Mouse (Mus musculus): ENCODE results near the gene Moap1.
A peak's percentile ranks its signal among the peaks of the same experiment; 100 is the strongest.

Gene Moap1

GRCm38 (mm10) chr12:102705906-102706640, 37.4 kb downstream of the Moap1 start:
- DNase-seq (ENCODE audit: low read depth in 1 of 2, low spot score in 2 of 2), result no peak

GRCm38 (mm10) chr12:102705216-102705871, 38.1 kb downstream of the Moap1 start:
- peak; percentile 54 to 80 for DNase-seq (ENCODE audit: low read depth in 1 of 2, low spot score in 2 of 2)

- no peak for DNase-seq (ENCODE audit: low read depth in 1 of 2, low spot score in 2 of 2)
Observed at GRCm38 (mm10) chr12:102704457-102705198, 38.8 kb downstream of the Moap1 start, which contains the start of gene Itpk1. TSS of gene Itpk1 (minus strand) at chr12:102704930.

GRCm38 (mm10) chr12:102703921-102704408, 39.5 kb downstream of the Moap1 start:
- DNase-seq (ENCODE audit: low read depth in 1 of 2, low spot score in 2 of 2), result no peak

GRCm38 (mm10) chr12:102703441-102703840, 40.0 kb downstream of the Moap1 start:
- no peak for DNase-seq (ENCODE audit: low read depth in 1 of 2, low spot score in 2 of 2)

- DNase-seq (ENCODE audit: low read depth in 1 of 2, low spot score in 2 of 2), result no peak
Observed at GRCm38 (mm10) chr12:102703111-102703412, 40.4 kb downstream of the Moap1 start.

GRCm38 (mm10) chr12:102702356-102703110, 40.9 kb downstream of the Moap1 start:
- peak in 1 of 2 experiments; percentile 53 for DNase-seq (ENCODE audit: low read depth in 1 of 2, low spot score in 2 of 2)

GRCm38 (mm10) chr12:102701691-102702207, 41.7 kb downstream of the Moap1 start:
- no peak for DNase-seq (ENCODE audit: low read depth in 1 of 2, low spot score in 2 of 2)

- DNase-seq (ENCODE audit: low read depth in 1 of 2, low spot score in 2 of 2), result no peak
Observed at GRCm38 (mm10) chr12:102700453-102700852, 43.0 kb downstream of the Moap1 start.

- DNase-seq (ENCODE audit: low read depth in 1 of 2, low spot score in 2 of 2), result no peak
Observed at GRCm38 (mm10) chr12:102699156-102699555, 44.3 kb downstream of the Moap1 start.

GRCm38 (mm10) chr12:102698089-102698684, 45.3 kb downstream of the Moap1 start:
- no peak for DNase-seq (ENCODE audit: low read depth in 1 of 2, low spot score in 2 of 2)

GRCm38 (mm10) chr12:102697381-102697780, 46.1 kb downstream of the Moap1 start:
- no peak for DNase-seq (ENCODE audit: low read depth in 1 of 2, low spot score in 2 of 2)

GRCm38 (mm10) chr12:102696635-102697354, 46.7 kb downstream of the Moap1 start:
- DNase-seq (ENCODE audit: low read depth in 1 of 2, low spot score in 2 of 2), result no peak

GRCm38 (mm10) chr12:102695369-102696239, 47.9 kb downstream of the Moap1 start:
- DNase-seq (ENCODE audit: low read depth in 1 of 2, low spot score in 2 of 2), result no peak
